Mouse (Mus musculus) G1E (cell line): Measurements from ENCODE around the gene Camk2n2. TPM values are rescaled to one million over a fixed set of nuclear protein-coding genes. Genes with fewer than 3 reads are reported as not detected.
A peak's percentile ranks its signal among the peaks of the same experiment; 100 is the strongest.

Source experiments
- ATAC-seq: 2 replicates; pipeline ENCODE4 v1.8.0; 2016; ENCODE audit warnings: mild to moderate bottlenecking; ENCODE audit not compliant: insufficient number of reproducible peaks, poor library complexity, low FRiP score, severe bottlenecking; ENCODE audit errors: extremely low read depth
- DNase-seq: peaks from one replicate; pipeline ENCODE4 v3.0.0; 2012; ENCODE audit warnings: low spot score
- H3K27me3 ChIP-seq: 2 replicates; pipeline ENCODE4 v1.6.1; 2012; ENCODE audit warnings: mild to moderate bottlenecking, low read length, inconsistent platforms; ENCODE audit not compliant: insufficient read depth
- H3K36me3 ChIP-seq: replicated peaks from 2 replicates; pipeline ENCODE3; 2012; ENCODE audit warnings: mild to moderate bottlenecking, inconsistent platforms
- H3K4me1 ChIP-seq: 2 replicates; pipeline ENCODE4 v1.6.1; 2012; ENCODE audit warnings: low read depth, low read length, inconsistent platforms, mixed read lengths; ENCODE audit not compliant: insufficient read depth
- H3K4me3 ChIP-seq: 2 replicates; pipeline ENCODE4 v1.5.1; 2012; ENCODE audit warnings: low read depth, mild to moderate bottlenecking, inconsistent platforms, low read length, moderate library complexity, mixed read lengths
- H3K9me3 ChIP-seq: replicated peaks from 2 replicates; pipeline ENCODE4 v1.6.1; 2012; ENCODE audit warnings: inconsistent platforms
- CTCF ChIP-seq: IDR thresholded peaks from 2 replicates; pipeline ENCODE4 v1.5.1; 2012; ENCODE audit warnings: low read depth, low read length, inconsistent platforms, mixed read lengths
- GATA1 ChIP-seq: IDR thresholded peaks from 2 replicates; pipeline ENCODE4 v1.6.1; 2012; ENCODE audit warnings: borderline replicate concordance, low read length, inconsistent platforms, mixed read lengths
- GATA2 ChIP-seq: IDR thresholded peaks from 2 replicates; pipeline ENCODE4 v1.6.1; 2012; ENCODE audit warnings: low read depth, low read length, inconsistent platforms, borderline replicate concordance
- POLR2AphosphoS5 ChIP-seq: IDR thresholded peaks from 2 replicates; pipeline ENCODE4 v1.6.1; 2012; ENCODE audit warnings: low read depth, low read length, inconsistent platforms; ENCODE audit not compliant: insufficient replicate concordance
- TAL1 ChIP-seq: conservative IDR thresholded peaks from 2 replicates; pipeline ENCODE4 v1.6.1; 2012; ENCODE audit warnings: low read depth, low read length, inconsistent platforms, mixed read lengths
- polyA plus RNA-seq: library from polyadenylated mRNA; stranded (reverse); fragments of >175 nt; gene quantifications from 2 replicates; pipeline ENCODE4 v1.2.3, GENCODE M21; 2012
- total RNA-seq, 2 experiments: library from RNA; stranded (forward) in 1 of 2; stranded (reverse) in 1 of 2; fragments of 200-1000 nt in 1 of 2; fragments of >200 nt in 1 of 2; fragmentation: Nextera tagmentation in 1 of 2; gene quantifications; 2 replicates each; pipeline ENCODE4 v1.2.3; 2014 to 2017

Gene Camk2n2
- total and polyA plus RNA-seq, 3 experiments = 0.22 to 1.1 TPM; not detected in 1

DNA sequence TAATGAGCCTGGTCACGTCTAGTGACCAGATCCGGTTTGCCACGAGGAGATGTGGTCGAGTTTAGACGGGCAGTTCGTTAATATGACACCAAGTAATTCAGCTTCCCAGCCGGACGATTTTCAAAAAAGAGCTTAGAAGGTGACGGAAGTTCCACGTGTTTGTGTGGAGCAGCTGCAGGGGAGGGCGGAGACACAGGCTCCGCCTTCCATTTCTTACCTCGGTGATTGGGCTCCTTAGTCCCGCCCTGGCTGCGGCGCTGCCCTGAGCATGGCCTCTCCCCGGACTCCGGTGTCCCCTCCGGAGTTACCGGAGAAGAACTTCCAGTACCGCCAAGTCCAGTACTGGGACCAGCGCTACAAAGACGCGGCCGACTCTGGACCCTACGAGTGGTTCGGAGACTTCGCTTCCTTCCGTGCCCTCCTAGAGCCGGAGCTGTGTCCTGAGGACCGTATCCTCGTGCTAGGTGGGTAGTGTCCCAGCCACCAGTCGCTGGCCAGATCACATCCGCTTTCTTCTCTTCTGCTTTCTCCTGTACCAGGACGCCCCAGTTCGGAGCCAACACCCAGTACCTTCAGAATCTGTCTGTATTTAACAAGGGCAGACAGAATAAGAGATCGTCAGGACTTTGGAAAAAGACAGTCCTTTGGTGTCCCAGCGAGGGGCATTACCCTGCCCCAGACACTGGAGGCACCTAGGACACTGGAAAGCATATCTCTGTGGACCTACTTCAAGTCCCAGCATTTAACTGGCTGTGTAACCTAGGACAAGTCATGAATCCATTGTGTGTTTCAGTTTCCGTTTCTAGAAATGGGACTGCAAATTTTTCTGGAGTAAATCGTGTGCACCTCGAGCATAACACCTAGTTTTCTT lies 9.5 kb downstream of the Camk2n2 start, which contains the start of the genes Eef1akmt4, Gm49333 and Alg3:
Eef1akmt4 (plus strand) TSS at position 237 of the 871 bp plus-strand sequence.
Gm49333 (plus strand) TSS at position 254 of the 871 bp plus-strand sequence.
Alg3 (minus strand) TSS at position 379 of the 871 bp plus-strand sequence.
- peaks cover 58% of the 10 kb centered on the region for H3K36me3 ChIP-seq
- TF ChIP-seq CTCF (no peak), GATA1 (no peak), TAL1 (no peak), GATA2 (no peak), POLR2AphosphoS5 (no peak)
- ATAC-seq = peak; percentile 94
- no peaks in the 10 kb centered on the region for H3K9me3 ChIP-seq
- peak; percentile 95 for DNase-seq
- peak within 1 kb of the TSS; percentile 85 for H3K4me3 ChIP-seq
- peaks cover 36% of the 10 kb centered on the region for H3K4me1 ChIP-seq
- no peaks in the 10 kb centered on the region for H3K27me3 ChIP-seq

DNA sequence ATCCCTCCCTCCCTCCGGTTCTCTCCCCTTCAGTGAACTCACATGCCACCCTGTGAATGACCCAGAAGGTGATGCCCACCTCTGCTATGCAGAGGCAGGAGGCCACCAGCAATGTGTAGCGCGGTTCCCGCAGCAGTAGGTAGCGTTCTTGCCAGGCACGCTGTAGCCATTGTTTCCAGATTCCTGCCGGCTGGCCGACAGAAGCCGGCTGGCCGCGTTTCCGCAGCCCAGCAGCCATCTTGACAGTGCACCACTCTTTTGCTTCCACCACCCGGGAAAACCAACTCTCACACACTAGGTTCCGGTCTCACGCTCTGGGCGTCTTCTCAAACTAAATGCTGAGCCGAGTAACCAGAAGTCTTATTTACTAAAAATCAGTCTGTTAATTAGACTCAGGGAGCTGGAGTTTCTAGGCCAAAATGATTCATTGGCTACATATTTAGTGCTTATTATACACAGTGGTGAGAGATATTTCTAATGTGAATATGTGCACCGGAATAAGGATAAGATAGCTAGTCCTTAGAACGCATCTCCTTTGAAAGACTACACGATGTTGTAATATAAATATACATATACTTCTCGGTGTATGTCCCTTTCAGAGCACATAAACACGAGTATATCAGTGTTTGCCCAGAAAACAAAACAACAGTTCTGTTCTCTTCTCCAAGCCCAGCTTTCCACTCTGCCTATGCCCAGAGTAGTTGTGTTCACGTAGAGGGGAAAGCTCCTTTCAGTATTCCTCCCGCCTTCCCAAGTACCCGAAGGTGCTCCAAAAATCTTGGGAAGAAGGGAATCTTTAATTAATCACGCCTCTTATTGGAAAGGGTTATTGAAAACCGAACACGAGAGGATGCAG lies 10.4 kb downstream of the Camk2n2 start:
- ATAC-seq = peak; percentile 41; the same call in 1 of the 2 replicates
- Histone ChIP-seq H3K4me1 (peaks cover 36% of the 10 kb centered on the region), H3K4me3 (peak overlapping the region; percentile 85), H3K9me3 (no peaks in the 10 kb centered on the region), H3K36me3 (peaks cover 59% of the 10 kb centered on the region), H3K27me3 (no peaks in the 10 kb centered on the region)
- peak; percentile 63 for DNase-seq
- no peak for TF ChIP-seq TAL1
- no peak for TF ChIP-seq GATA1
- TF ChIP-seq CTCF = no peak
- no peak for TF ChIP-seq POLR2AphosphoS5
- no peak for TF ChIP-seq GATA2

DNA sequence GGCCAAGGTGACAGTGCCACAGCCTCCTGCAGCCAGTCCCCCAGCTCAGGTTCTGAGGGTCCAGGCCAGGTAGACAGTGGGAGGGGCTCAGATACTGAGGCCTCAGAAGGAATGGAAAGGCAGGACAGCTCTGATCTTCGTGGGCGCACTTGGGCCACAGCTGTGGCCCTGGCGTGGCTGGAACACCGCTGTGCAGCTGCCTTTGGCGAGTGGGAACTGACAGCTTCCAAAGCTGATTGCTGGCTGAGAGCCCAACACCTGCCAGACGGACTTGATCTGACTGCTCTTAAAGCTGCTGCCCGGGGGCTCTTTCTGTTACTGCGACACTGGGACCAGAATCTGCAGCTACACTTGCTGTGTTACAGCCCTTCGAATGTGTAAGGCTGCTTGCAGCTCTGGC lies 16.4 kb downstream of the Camk2n2 start:
- no peak for DNase-seq
- TF ChIP-seq GATA1 = no peak
- no peak for TF ChIP-seq POLR2AphosphoS5
- TF ChIP-seq GATA2 = no peak
- no peak for TF ChIP-seq CTCF
- no peak for TF ChIP-seq TAL1
- Histone ChIP-seq H3K27me3 (peaks cover 9% of the 10 kb centered on the region; the same call in 1 of the 2 replicates), H3K9me3 (no peaks in the 10 kb centered on the region), H3K36me3 (peaks cover 57% of the 10 kb centered on the region), H3K4me3 (no peak overlapping the region), H3K4me1 (peaks cover 24% of the 10 kb centered on the region)
- no peak for ATAC-seq

DNA sequence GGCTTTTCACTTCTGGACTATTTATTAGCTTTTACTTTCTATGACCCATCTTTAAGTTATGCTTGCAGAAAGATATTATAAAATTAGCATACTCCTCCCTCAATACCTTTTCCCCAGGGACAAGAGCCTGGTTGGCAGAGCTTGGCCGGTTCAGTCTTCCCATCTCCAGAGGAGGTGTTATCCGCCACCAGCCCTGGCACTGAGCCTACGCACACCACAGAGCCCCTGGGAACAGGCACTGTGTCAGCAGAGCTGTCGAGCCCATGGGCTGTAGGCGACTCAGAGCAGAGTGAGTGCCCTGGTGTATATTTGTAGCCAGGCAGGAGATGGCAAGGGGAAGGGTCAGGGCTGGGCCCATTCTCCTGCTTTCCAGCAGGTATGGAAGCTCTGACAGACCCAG lies 20.6 kb downstream of the Camk2n2 start:
- DNase-seq = no peak
- Histone ChIP-seq H3K4me1 (peaks cover 30% of the 10 kb centered on the region), H3K27me3 (peaks cover 9% of the 10 kb centered on the region), H3K9me3 (no peaks in the 10 kb centered on the region), H3K36me3 (peaks cover 19% of the 10 kb centered on the region), H3K4me3 (no peak overlapping the region)
- TF ChIP-seq POLR2AphosphoS5 (no peak), TAL1 (no peak), GATA1 (no peak), CTCF (no peak), GATA2 (no peak)
- no peak for ATAC-seq

DNA sequence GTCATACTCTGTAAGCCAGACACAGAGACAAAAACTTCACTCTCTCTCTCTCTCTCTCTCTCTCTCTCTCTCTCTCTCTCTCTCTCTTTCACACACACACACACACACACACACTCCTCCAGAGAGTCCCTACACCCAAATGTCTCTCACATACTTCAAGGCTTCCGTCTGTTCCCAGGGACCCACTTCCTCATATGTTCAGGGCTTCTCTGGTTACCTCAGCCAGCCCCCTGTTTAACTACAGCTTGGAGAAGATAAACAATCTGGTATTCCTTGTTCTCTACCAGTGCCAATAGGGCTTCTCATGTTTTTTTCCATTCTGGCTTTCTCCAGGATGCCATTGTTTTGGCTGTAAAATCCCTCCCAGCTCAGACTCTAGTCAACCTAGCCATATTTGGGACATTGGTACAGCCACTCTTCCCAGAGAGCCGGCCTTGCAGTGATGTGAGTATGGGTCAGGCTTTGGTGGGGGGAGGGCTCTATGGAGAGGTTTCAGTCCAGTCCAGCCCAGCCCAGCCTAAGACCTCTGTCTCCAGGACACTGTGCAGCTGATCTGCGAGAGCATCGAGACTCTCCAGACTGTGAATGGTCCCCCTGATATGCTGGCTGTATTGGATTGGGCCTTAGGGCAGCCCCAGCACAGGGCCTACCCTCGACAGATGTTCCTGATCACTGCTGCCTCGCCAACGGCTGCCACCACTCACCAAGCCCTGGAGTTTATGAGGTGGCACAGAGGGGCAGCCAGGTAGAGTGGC lies 24.2 kb downstream of the Camk2n2 start:
- no peak for DNase-seq
- H3K4me1 ChIP-seq = peaks cover 55% of the 10 kb centered on the region
- peaks cover 13% of the 10 kb centered on the region for H3K27me3 ChIP-seq
- TF ChIP-seq GATA1 (no peak), CTCF (no peak), GATA2 (no peak), POLR2AphosphoS5 (no peak), TAL1 (no peak)
- H3K9me3 ChIP-seq = no peaks in the 10 kb centered on the region
- no peaks in the 10 kb centered on the region for H3K36me3 ChIP-seq
- no peak for ATAC-seq
- no peak overlapping the region; the same call in 1 of the 2 replicates for H3K4me3 ChIP-seq
